Mouse (Mus musculus): ENCODE measurements at regions not wholly inside any gene's neighbourhood (a gene's known extent, or its start where the extent isn't known, plus 50 kb on each side); places are given as distances from the start of the nearest gene placed in this dataset.
A peak's percentile ranks its signal among the peaks of the same experiment; 100 is the strongest.

GRCm38 (mm10) chr4:105969628-105970027 lies 180.0 kb downstream of the Gm12728 start:
- peak; percentile 53 to 77 for DNase-seq (ENCODE audit: low spot score in 2 of 2)

GRCm38 (mm10) chr4:105970056-105970455 lies 180.4 kb downstream of the Gm12728 start:
- DNase-seq (ENCODE audit: low spot score in 2 of 2): no peak

- no peak for DNase-seq (ENCODE audit: low spot score in 2 of 2)
Observed at GRCm38 (mm10) chr4:105972736-105973135, 183.1 kb downstream of the Gm12728 start.

- DNase-seq (ENCODE audit: low spot score in 2 of 2): peak in 1 of 2 experiments; percentile 50
Observed at GRCm38 (mm10) chr4:105973769-105974397, 184.2 kb downstream of the Gm12728 start.

GRCm38 (mm10) chr4:105974948-105975347 lies 185.3 kb downstream of the Gm12728 start:
- no peak for DNase-seq (ENCODE audit: low spot score in 2 of 2)

- DNase-seq (ENCODE audit: low spot score in 2 of 2): no peak
Observed at GRCm38 (mm10) chr4:105979048-105979447, 189.4 kb downstream of the Gm12728 start.

- no peak for DNase-seq (ENCODE audit: low spot score in 2 of 2)
Observed at GRCm38 (mm10) chr4:105983018-105983417, 193.3 kb downstream of the Gm12728 start.

GRCm38 (mm10) chr4:105987963-105988602 lies 198.4 kb downstream of the Gm12728 start:
- no peak for DNase-seq (ENCODE audit: low spot score in 2 of 2)

- no peak for DNase-seq (ENCODE audit: low spot score in 2 of 2)
Observed at GRCm38 (mm10) chr4:105992581-105993127, 203.0 kb downstream of the Gm12728 start.

GRCm38 (mm10) chr4:105994390-105994798 lies 204.7 kb downstream of the Gm12728 start:
- DNase-seq (ENCODE audit: low spot score in 2 of 2): no peak

GRCm38 (mm10) chr4:105996060-105996459 lies 206.4 kb downstream of the Gm12728 start:
- no peak for DNase-seq (ENCODE audit: low spot score in 2 of 2)

GRCm38 (mm10) chr4:105996893-105997630 lies 207.4 kb downstream of the Gm12728 start:
- no peak for DNase-seq (ENCODE audit: low spot score in 2 of 2)

- no peak for DNase-seq (ENCODE audit: low spot score in 2 of 2)
Observed at GRCm38 (mm10) chr4:106002516-106002915, 212.8 kb downstream of the Gm12728 start.

- DNase-seq (ENCODE audit: low spot score in 2 of 2): no peak
Observed at GRCm38 (mm10) chr4:106005936-106006335, 216.3 kb downstream of the Gm12728 start.

- no peak for DNase-seq (ENCODE audit: low spot score in 2 of 2)
Observed at GRCm38 (mm10) chr4:106007334-106008190, 217.9 kb downstream of the Gm12728 start.

- no peak for DNase-seq (ENCODE audit: low spot score in 2 of 2)
Observed at GRCm38 (mm10) chr4:106017065-106017646, 227.5 kb downstream of the Gm12728 start.

GRCm38 (mm10) chr4:106018936-106019335 lies 229.3 kb downstream of the Gm12728 start:
- no peak for DNase-seq (ENCODE audit: low spot score in 2 of 2)

- DNase-seq (ENCODE audit: low spot score in 2 of 2): no peak
Observed at GRCm38 (mm10) chr4:106020338-106020737, 230.7 kb downstream of the Gm12728 start.

GRCm38 (mm10) chr4:106024591-106024990 lies 234.9 kb downstream of the Gm12728 start:
- no peak for DNase-seq (ENCODE audit: low spot score in 2 of 2)

GRCm38 (mm10) chr4:106025966-106026637 lies 236.4 kb downstream of the Gm12728 start:
- DNase-seq (ENCODE audit: low spot score in 2 of 2): no peak

GRCm38 (mm10) chr4:106040376-106040775 lies 250.7 kb downstream of the Gm12728 start:
- no peak for DNase-seq (ENCODE audit: low spot score in 2 of 2)
